Mouse (Mus musculus) cortical plate, adult 2 months (tissue): ENCODE data around the gene Sec61b.

ENCODE experiments used
- CTCF ChIP-seq: fragments of 200-500 bp; IDR thresholded peaks from 2 replicates; pipeline ENCODE4 v1.5.1; 2011; ENCODE audit warnings: mild to moderate bottlenecking, control low read depth, low read length; ENCODE audit not compliant: insufficient read depth; ENCODE audit errors: extremely low read depth
- POLR2A ChIP-seq: fragments of 200-500 bp; IDR thresholded peaks from 2 replicates; pipeline ENCODE4 v1.6.1; 2011; ENCODE audit warnings: mild to moderate bottlenecking, low read length, control low read depth; ENCODE audit not compliant: insufficient read depth; ENCODE audit errors: extremely low read depth

DNA sequence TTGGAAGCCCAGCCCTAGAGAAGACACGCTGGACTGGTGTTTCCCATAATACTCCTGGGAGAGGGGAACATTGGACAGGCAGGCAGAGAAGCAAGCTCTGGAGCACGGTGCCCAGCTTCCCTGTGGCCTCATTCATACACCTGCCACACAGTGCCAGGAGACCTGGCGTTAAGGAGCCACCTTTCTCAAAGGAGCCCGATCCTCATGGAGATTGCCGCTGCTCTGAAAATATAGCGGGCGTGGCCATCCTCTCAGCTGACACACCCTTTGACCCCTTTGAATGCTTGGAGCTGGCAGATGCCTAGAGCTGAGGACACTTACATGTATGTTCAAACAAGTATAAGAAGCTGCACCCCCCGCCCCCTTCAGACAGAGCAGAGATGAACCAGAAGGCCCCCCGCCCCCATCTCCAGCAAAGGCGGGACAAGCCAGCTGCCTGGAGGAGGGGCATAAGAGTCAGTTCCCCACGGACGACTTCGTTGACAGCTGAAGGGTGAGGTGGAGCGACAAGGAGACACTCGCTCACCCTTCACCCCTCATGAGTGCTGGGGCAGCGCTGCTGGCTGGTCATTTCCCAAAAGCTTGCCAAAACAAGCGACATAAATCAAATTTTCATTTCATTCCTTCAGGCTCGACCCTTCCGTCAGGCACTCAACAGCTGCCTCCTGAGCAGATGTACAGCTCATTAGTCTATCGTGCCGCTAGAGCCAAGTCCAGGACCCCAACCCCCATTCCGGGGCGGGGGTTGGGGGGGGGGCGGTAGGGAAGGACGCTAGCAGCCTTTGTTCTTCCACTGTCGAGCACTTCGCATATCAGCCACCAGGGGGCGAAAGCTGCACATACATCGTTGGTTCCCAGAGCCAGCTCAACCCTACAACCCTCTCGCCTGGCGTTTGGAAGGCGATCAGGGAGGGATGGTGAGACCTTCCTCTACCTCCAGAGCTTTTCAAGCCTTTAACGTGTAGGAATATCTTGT is 36.8 kb upstream of the Sec61b start:
- TF ChIP-seq POLR2A (no peak), CTCF (peak; percentile 94)
